Mouse (Mus musculus): ENCODE data around the gene Dtx3.

DNA sequence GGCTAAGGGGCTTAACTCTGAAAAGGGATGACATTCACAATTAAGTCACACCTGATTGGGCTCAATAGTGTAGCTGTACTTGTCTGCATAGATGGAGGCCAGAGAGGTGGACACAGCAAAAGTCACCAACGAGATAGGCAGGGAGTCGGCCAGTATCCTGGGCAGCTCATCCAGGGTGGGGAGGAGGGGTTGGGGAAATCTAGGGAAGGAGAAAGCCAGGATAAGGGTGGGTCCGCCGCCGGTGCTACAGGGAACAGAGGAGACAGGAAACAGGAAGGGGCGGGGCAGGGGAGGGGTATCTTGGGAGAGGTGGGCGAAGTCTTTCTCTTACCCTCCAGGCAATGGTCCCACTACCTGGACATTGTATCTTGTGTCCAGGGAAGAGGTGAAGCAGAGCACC is 18.8 kb downstream of the Dtx3 start:
- no peak for TF ChIP-seq CTCF (IDR thresholded peaks at IDR 0.05; ENCODE audit: control insufficient read depth, insufficient read depth, insufficient replicate concordance, low read depth, low read length)
- TF ChIP-seq POLR2A (IDR thresholded peaks at IDR 0.05; ENCODE audit: control insufficient read depth, low read depth, low read length), result no peak
